Mouse (Mus musculus): ENCODE results near the gene A630001G21Rik.

A630001G21Rik gene

DNA sequence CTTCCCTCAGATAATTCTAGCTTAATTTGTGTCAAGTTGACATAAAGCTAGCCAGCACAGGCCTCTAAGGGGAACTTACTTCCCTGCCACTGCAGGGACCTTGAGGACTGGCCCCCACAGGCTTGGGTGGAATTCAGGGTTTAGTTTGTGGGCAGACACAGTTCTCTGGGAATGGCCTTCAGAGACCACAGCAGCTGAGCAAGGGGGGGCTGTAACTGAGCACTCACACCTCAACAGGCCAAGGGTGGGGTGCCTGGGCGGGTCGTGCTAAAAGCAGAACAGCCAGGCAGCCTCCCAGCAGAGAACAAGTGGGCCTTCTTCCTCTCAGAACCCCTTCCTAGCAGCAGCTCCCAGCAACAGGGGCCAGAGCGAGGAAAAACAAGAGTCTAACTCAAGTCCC, 12.3 kb downstream of the A630001G21Rik start:
- no peak for DNase-seq

DNA sequence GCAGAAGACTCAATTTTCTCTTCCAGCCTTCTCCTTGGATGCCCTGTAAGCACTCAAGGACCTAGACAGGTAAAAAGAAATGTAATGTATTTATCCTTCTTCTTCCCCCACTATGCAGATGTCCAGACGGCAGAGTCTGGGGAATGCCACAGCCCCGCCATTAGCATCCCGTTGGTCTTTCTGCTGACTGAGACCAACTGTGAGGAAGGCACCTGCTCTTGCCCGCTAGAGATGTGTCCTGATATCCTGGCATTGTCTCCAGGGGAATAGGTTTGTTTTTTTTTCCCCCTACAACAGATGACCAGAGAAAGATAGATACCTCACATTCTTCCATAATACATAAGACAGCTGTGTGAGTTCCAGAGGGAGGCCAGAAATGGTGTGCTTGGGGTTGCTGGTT, 14.2 kb downstream of the A630001G21Rik start:
- no peak for DNase-seq

DNA sequence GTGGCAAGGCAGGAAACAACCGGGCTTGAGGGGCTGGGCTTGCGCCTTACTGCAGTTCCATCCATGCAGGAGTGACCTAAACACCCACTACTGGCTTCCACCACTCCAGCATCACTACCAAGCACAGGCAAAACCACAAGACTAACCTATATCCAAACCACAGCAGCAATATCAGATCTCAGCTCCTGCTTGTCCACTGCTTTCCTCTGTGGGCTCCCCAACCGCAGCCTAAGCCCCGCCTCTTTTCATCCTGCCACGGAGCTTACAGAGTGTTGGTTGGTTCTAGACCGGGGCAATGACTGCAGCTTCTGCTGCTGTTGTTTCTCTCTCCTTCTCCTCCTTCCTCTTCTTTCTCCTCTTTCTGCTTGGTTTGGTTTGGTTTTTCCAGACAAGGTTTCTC, 15.1 kb downstream of the A630001G21Rik start:
- no peak for DNase-seq

DNA sequence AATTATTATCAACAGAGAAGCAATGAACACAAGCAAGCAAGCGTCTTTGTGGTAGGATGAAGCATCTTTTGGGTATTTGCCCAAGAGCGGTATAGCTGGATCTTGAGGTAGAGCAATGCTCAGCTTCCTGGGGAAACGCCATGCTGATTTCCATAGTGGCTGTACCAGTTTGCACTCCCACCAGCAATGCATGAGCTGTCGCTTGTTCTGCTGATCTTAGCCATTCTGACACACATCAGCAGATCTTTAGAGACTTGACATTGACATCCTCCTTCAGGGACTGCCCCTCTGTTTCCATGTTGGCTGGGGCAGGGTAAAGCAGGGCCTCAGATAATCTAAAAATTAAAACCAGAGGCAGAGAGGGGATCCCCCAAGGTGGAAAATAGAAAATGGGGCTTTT, 16.8 kb downstream of the A630001G21Rik start:
- DNase-seq = no peak

DNA sequence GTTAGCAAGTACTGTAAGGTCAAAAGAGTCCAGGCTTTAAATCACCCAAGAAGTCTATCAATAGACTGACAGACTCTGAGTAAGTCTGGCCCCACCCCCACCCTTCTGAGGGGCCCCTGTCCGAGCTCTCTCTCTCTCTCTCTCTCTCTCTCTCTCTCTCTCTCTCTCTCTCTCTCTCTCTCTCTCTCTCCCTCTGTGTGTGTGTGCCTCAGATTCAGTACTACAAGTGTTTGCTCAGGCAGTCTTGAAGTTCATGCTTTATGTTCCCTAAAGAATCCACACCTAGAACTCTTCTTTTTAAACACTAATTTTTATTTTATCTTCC, 19.5 kb downstream of the A630001G21Rik start:
- DNase-seq = no peak

DNA sequence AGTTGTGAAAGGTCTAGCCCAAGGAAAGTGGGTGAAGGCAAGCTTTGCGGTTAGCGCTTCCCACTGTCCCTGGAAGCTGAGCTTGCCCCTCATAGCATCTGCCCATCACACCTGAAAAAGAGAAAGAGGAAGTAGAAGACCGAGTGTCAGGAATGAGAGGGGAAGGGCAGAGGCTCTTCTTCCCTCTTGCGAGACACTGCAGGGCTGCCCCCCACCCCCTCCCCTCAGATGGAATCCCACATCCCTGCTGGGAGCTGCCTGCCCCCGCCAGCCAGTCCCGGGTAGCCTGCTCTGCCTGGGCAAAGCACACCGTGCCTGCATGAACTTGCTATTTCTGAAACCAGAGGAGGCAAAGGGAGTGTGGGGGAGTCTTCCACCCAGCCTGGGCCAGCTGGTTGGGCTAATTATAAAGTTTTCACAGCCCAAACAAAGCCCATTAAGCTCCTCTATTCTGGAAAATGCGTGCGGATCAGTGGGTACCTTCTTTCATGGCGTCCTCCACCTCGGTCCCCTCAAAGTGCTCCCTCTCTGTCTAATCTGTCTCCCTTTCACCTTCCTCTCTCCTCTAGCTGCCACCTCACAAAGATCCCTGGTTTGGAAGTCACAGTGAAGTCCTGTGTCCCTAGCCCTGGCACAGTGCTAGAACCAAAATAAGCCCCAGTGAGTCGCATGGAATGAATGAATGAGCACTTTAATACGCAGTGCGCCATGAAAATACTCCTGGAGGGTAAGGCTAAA, 20.0 kb downstream of the A630001G21Rik start:
- DNase-seq = peak; percentile 11

DNA sequence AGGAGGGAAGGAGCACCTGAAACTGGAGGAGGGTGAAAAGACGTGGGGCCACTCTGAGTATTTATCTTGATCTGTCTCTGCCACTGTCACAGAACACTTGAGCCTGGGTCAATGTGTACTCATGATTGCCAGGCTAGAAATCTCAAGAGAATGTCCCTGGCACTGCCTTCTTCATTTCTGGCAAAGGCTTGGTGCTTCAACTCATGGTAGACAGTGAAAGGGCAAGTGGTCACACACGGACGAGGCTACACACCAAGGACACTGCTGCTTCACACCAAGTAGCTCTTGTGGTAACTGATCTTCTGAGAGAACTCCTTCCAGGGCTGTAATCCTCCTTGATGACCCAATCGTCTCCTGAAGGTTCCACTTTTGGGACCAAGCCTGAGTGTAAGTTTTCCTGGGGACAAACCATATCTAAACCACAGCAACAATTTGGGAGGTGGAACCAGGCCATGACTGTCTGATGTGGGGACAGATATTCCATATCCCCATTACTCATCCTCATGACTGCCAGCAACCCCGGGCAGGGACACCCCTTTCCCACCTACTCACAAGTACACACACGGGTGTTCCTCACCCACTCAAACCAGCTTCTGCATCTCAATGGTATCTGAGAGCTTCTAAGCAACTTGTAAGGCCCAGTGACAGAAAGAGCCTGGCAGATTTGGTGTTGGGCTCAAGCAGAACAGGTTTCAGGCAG, 20.8 kb downstream of the A630001G21Rik start:
- DNase-seq = no peak

DNA sequence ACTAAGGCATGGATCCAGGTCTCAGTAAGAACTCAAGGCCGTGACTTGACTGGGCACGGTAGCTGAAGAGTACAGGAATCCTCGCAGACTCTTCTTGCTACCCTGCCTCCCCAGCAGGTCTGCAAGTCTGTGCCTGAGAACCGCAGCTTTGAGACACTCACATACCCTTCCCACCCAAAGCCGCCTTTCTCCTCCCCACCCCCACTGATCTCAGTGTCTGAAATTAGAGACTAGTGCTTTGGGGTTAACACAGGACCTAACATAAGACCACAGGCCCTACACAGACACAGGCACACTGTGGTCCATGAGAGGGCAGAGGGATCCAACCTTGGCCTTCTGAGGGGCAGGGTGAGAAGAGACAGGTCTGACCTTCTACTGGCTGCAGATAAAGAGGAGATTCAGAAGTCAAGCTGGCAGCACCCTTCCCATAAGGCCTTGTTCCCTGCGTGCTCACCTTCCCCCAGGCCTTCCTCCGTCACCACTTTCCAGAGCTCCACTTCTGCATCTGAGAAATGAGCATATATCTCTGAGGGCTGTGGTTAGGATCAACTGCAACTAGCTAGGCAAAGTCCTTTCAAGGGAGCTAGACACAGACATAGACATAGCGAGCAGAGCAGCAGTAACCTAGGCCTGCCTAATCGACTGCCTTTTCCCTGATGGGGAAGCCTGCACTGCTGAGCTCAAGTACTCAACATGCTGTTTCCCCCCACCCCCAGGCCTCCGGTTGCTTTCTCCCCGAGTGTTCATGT, 26.3 kb downstream of the A630001G21Rik start:
- DNase-seq = no peak

DNA sequence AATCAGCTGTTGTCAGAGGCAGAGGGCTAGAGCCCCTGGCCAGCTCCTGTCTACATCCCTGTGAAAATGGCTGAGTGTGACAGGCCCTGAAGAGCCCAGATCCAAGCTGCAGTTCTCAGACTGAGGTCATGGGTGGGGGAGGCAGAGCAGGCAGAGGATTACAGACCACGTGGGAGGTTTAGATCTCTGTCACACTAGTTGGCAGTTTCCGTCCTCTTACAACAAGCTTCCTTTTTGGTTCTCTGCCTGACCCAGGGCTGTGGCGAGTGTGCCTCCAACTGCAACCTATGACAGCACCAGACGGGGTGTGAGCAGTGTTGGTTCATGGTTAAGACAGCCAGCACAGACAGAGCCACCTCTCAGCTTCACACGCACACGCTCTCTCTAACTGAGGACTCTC, 26.9 kb downstream of the A630001G21Rik start:
- peak; percentile 10 for DNase-seq

DNA sequence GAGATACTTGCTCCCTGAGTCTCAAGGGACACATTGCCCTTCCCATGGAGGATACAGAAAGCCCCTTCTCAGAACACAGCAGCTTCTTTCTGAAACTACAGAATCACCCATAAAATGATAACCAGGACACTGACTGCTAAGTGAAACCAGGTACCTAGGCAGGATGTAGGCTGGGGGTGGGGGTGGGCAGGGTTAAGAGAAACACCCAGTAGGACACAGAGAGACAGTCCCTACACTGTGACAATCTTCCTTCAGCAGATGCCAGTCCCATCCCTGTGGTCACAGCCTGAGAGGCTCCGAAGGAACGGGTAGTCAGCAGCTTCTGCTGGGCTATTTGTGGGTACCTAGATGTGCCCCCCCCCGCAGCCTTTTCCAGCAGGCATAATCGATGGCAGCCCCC, 27.8 kb downstream of the A630001G21Rik start:
- DNase-seq = no peak

DNA sequence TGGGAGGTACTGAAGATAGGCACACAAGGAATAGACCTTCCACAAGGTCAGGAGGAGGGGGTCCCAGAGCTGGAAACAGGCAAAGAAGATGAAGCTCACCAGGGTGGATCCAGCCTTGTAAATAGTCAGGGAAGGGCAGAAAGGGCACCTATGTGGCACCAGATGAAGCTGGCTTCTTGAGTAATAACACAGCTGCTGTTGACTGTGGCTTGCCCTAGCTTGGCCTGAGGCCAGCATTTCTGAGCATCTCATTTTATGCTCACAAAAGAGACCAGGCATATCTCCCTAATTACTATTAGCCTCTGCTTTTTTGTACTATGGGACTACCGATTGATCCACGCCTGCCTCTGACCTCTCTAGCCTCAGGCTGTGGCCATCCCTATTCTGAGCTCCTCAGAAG, 28.6 kb downstream of the A630001G21Rik start:
- no peak for DNase-seq

DNA sequence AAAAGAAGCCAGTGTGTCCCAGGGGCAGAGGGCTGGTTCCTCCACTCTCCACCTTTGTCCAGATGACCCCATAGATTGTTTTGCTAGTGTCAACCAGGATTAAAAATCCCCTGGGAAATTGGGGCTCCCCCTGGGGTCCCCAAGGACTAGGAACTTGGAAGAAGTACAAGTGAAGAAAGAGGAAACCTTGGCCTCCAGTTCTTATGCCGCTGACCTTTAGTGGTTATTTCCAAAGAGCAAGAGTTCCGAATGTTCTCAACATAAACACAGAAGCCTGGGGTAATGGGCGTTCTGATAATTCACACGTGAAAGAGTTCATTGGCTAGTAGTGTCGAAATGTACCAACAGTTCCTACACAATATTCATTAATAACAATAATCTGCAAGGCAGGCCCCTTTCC, 31.9 kb downstream of the A630001G21Rik start:
- no peak for DNase-seq

DNA sequence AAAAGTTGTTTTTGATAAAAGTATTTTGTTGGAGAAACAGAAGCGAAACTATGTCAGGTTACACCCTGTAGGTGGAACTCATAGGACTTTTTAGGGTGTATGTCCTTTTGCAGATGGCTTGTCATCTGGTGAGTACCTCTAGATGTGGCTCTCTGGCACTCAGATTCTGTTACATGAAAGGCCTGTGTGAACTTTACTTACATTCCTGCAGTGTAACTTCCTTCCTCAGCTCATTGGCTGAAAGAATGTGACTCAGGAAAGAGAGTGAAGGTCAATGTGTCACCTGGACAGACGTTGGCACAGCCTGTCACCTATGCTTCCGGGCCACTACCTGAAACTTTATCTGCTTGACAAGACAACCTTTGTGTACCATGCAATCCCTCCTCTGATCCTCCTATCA, 33.9 kb downstream of the A630001G21Rik start:
- no peak for DNase-seq

DNA sequence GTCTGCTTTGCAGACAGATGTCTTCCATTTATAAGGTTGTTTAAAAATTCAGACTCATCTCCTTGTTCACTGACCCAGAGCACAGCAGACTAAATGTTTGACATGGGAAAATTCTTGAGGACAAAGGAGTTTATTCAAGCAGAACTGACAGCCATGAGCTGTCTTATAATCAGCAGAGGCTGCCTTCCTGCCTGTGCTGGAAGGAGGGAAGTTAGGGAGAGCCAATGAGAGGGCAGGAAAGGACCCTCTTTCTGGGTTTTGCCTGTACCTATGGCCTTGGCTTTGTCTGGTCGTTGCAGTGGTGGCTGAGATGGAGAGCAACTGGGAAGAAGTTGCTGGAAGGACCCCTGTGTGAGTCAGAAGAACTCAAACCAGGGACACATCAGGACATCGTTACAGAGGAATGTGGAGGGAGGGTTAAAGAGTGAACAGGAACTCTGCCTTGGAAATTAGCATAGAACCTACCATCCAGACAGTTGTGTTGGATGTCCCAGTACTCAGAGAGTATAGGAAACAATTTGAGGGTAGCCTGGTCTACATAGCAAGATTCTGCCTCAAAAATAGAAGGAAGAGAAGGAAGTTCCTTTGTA, 35.4 kb downstream of the A630001G21Rik start:
- DNase-seq = peak; percentile 64

DNA sequence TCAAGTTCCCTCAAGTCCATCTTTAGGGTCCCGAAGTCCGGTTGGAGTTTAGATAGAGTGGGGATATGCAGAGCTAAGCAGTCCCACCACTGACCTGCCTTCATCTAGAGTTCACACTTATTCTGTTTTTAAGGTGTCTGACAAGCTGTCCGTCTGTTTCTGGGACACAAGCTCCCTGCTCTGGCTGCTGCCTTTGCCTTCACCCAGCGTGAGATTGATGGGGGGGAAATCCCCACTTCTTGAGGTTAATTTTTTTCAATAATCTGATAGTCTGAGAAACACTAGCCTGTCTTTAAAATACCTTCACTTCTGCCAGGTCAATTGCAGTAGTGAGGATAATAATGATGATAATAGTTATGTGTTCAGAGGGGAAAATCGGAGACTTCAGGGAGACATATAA, 36.1 kb downstream of the A630001G21Rik start:
- peak; percentile 19 for DNase-seq

DNA sequence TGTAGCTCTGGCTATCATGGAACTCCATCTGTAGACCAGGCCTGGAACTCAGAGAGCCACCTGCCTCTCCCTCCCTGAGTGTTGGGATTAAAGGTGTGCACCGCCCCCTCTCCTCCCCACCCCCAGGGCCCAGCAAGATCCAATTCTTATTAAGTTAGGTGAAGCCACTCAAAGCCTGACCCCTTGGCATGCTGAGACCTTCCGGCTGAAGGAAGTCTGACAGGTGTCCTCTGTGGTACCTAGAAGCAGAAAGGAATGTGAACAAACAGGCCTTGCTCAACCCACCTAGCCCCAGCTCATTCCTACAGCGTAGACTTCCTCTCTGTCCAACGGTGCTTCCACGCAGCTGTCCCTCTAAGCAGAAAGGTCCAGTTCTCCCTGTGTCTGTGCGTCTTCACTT, 37.5 kb downstream of the A630001G21Rik start:
- no peak for DNase-seq

DNA sequence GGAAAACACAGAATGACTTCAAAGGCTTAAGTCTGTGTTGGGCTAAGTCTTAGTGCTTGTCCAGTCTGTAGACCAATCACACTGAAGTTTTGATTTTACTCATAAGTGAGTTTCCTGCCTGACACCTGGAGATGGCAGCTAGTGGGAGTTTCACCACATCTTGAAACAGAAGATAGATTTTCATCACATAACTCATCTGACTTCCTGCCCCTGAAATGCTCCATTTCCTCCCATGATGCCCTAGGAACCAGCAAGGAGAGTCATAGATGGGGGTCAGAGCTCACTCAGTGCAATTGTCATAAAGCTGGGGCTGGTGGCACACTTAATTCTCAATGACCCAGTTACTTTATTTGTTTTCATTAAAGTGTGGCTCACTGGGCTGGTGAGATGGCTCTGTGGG, 38.6 kb downstream of the A630001G21Rik start:
- no peak for DNase-seq

DNA sequence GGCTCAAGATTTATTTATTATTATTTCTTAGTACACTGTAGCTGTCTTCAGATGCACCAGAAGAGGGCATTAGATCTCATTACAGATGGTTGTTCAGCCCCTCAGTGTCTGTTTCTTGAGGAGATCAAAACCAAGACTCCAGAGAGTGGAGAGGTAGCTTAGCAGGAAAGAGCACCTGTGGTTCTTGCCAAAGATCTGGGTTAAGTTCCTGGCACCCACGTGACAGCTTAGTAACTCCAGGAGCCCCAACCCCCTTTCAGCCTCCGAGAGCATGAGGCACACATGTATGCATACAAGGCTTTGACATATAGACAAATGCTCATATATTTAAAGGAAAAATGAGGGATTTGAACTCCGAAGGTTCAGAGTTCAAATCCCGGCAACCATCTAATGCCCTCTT, 39.4 kb downstream of the A630001G21Rik start:
- no peak for DNase-seq

DNA sequence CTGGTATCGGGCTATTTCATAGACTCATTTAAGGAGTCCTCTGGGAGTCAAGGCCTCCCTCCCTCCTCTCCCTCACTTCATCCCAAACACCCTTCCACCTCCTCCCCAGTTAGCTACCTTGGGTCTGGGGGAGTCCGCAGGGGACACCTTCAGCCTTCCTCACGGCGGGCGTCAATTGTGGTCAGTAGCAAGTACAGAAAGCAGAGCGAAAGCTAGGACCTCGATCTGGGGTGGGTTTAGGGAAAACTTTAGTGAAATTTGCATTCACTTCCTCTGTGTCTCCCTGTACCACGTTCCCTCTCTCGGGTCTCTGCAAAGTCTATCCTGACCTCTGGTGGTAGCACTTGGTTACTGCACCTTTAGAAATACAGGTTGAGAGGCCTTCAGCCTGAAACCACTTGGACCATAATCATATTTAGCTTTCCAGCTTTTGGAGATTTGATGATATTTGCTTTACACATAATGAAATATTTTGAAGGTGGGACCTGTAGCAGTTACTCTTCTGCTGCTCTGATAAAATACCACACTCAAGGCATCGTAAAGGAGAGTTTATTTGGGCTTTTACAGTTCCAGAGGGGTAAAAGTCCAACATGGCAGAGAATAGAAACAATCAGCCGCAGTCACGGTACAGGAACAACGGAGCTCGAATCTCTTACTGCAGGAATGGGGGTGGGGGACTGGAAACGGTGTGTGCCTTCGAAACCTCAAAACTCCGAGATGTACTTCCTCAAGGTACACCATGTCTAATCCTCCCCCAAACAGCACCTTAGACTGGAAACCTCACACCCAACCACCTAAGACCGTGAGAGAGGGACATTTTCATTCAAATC, 41.9 kb downstream of the A630001G21Rik start:
- DNase-seq = peak; percentile 84

DNA sequence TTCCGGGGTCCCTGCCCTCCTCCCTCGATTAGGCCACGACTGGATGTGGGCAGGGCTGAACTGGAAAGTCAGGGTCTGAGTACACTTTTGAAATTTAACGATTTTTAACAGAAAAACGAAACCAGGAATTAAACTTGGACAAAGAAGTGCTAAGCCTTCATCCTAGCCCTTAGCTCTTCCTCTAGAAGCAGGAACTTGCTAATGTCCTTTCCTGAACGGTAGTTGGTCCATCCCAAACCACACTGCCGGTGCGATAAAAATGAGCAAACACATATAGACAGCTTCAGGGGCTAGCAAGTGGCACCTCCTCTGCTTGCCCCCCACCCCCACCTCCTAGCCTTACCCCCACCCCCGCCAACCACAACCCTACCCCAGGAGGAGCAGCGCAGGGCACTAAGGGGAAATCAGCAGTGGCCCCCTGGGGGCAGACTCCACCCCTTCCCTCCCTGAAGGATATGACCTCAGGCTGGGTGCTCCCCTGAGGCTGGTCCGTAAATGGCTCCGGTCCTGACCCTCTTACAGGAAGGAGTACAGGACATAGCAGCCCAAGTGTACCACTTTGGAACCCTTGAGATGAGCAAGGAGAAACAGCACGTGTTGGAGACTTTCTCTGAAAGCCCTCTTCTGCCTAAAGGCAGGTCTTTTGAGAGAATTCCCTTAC, 42.9 kb downstream of the A630001G21Rik start:
- peak; percentile 8 for DNase-seq

DNA sequence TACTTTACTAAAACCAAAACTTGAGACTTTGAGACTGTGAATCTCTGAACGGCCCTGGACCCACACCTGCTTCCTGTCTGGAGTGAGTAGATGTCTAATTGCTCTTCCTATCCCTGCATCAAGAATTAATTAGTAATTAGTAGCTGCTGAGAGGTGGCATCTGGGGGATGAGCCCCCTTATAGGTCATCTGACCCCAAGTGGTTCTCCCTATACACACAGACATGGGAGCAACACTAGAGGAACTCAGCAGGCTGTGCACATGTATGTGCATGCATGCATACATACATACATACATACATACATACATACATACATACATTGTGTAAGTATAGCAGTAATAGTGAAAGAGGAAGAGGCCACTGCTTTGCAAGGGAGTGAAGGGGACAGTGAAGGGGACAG, 43.9 kb downstream of the A630001G21Rik start:
- no peak for DNase-seq

DNA sequence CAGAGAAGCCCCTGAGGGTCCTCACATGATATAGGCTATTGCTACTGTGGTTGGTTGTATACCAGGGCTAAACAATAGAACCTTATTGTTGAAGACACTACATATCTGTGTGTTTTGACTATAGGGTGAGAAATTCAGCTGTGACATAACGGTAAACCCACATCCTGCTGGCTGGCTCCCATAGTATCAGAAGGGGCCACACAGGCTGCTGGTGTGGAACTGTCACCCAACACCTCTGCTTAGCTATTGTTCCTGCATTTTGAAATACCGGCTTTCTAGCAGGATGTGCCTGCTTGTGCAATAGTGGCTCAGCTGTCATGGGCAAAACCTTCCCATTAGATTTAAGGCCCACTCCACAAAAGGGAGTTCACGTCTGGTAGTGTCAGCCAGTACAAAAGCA, 45.9 kb downstream of the A630001G21Rik start:
- DNase-seq = no peak
